Mouse (Mus musculus) stomach, embryonic 14.5 days (tissue): ENCODE results near the gene Syt1. TPM values are rescaled to one million over a fixed set of nuclear protein-coding genes. Genes with fewer than 3 reads are reported as not detected.

Experiments
- ATAC-seq: fragments of 200-750 bp; cut with Nextera tagmentation; 2 replicates; pipeline ENCODE4 v1.8.0; 2017; ENCODE audit warnings: low read depth, moderate TSS enrichment; ENCODE audit not compliant: insufficient number of reproducible peaks, insufficient read depth, low FRiP score
- H3K27ac ChIP-seq: fragments of 300-500 bp; sonication (generic); 2 replicates; pipeline ENCODE4 v1.5.1; 2014; ENCODE audit warnings: mild to moderate bottlenecking, low read length, moderate library complexity, mixed read lengths
- H3K27me3 ChIP-seq: fragments of 300-500 bp; sonication (generic); 2 replicates; pipeline ENCODE4 v1.6.1; 2014; ENCODE audit warnings: low read length, control low read depth, mixed read lengths; ENCODE audit not compliant: control insufficient read depth, insufficient read depth
- H3K36me3 ChIP-seq: fragments of 300-500 bp; sonication (generic); 2 replicates; pipeline ENCODE4 v1.6.1; 2014; ENCODE audit warnings: mild to moderate bottlenecking, control low read depth, low read length, moderate library complexity, mixed read lengths; ENCODE audit not compliant: control insufficient read depth, insufficient read depth
- H3K4me1 ChIP-seq: fragments of 300-500 bp; sonication (generic); 2 replicates; pipeline ENCODE4 v1.6.1; 2014; ENCODE audit warnings: low read length, control low read depth, mixed read lengths; ENCODE audit not compliant: control insufficient read depth, insufficient read depth
- H3K4me2 ChIP-seq: fragments of 300-500 bp; sonication (generic); replicated peaks from 2 replicates; pipeline ENCODE4 v1.6.1; 2014; ENCODE audit warnings: low read depth, low read length, control low read depth
- H3K4me3 ChIP-seq: fragments of 300-500 bp; sonication (generic); 2 replicates; pipeline ENCODE4 v1.5.1; 2014; ENCODE audit warnings: low read depth, low read length, control low read depth
- H3K9ac ChIP-seq: fragments of 300-500 bp; sonication (generic); replicated peaks from 2 replicates; pipeline ENCODE4 v1.6.1; 2014; ENCODE audit warnings: low read depth, mild to moderate bottlenecking, control low read depth, low read length, moderate library complexity, mixed read lengths
- H3K9me3 ChIP-seq: fragments of 300-500 bp; sonication (generic); 2 replicates; pipeline ENCODE4 v1.6.1; 2016; ENCODE audit warnings: low read depth, low read length, control low read depth; ENCODE audit not compliant: control insufficient read depth
- WGBS: fragments of 180-500 bp; shearing (Covaris S2); extraction: QIAGEN DNeasy Blood & Tissue Kit; methylation state at CpG from one replicate; pipeline ENCODE4 v1.1.7; 2014; 5-methylcytosine and 5-hydroxymethylcytosine counted together
- polyA plus RNA-seq: library from polyadenylated mRNA; unstranded; fragments of >200 nt; fragmentation: Nextera tagmentation; extraction: Ambion mirVana; gene quantifications from 2 replicates; pipeline ENCODE4 v1.2.1, GENCODE M21; 2014

The Syt1 gene
- polyA plus RNA-seq, 1 experiment from 2014 or later: 12.7 TPM

- no peak overlapping the region for H3K27ac ChIP-seq
- H3K27me3 ChIP-seq: no peaks in the 10 kb centered on the region
- no peak overlapping the region for H3K9ac ChIP-seq
- no peaks in the 10 kb centered on the region for H3K4me1 ChIP-seq
- 77% methylated on average over 5 of the region's 5 CpGs for WGBS
- H3K4me2 ChIP-seq: no peak overlapping the region
- H3K9me3 ChIP-seq: no peaks in the 10 kb centered on the region
- H3K4me3 ChIP-seq: no peak overlapping the region
- no peaks in the 10 kb centered on the region for H3K36me3 ChIP-seq
- ATAC-seq: no peak
These were observed 439.7 kb downstream of the Syt1 start for GRCm38 (mm10) chr10:108571104-108571503.

GRCm38 (mm10) chr10:108569568-108570139, 441.1 kb downstream of the Syt1 start:
- H3K4me2 ChIP-seq: no peak overlapping the region
- no peaks in the 10 kb centered on the region for H3K9me3 ChIP-seq
- no peaks in the 10 kb centered on the region for H3K4me1 ChIP-seq
- H3K9ac ChIP-seq: no peak overlapping the region
- 86% methylated on average over 6 of the region's 6 CpGs for WGBS
- H3K27ac ChIP-seq: no peak overlapping the region
- H3K36me3 ChIP-seq: no peaks in the 10 kb centered on the region
- no peak for ATAC-seq
- H3K27me3 ChIP-seq: no peaks in the 10 kb centered on the region
- H3K4me3 ChIP-seq: no peak overlapping the region

- no peaks in the 10 kb centered on the region for H3K9me3 ChIP-seq
- ATAC-seq: no peak
- H3K4me2 ChIP-seq: no peak overlapping the region
- H3K4me3 ChIP-seq: no peak overlapping the region
- WGBS: 60% methylated on average over 6 of the region's 6 CpGs
- no peaks in the 10 kb centered on the region for H3K36me3 ChIP-seq
- no peaks in the 10 kb centered on the region for H3K4me1 ChIP-seq
- H3K27ac ChIP-seq: no peak overlapping the region
- no peaks in the 10 kb centered on the region for H3K27me3 ChIP-seq
- no peak overlapping the region for H3K9ac ChIP-seq
These were observed 441.9 kb downstream of the Syt1 start for GRCm38 (mm10) chr10:108568925-108569324.

- no peaks in the 10 kb centered on the region for H3K36me3 ChIP-seq
- no peak overlapping the region for H3K4me3 ChIP-seq
- no peak overlapping the region for H3K9ac ChIP-seq
- no peak overlapping the region for H3K27ac ChIP-seq
- no peaks in the 10 kb centered on the region for H3K9me3 ChIP-seq
- WGBS: 11% methylated on average over 8 of the region's 8 CpGs
- no peak overlapping the region for H3K4me2 ChIP-seq
- peak; percentile 46; the same call in 1 of the 2 replicates for ATAC-seq
- H3K27me3 ChIP-seq: no peaks in the 10 kb centered on the region
- no peaks in the 10 kb centered on the region for H3K4me1 ChIP-seq
These were observed 442.6 kb downstream of the Syt1 start for GRCm38 (mm10) chr10:108568136-108568535.

- 95% methylated on average over 6 of the region's 6 CpGs for WGBS
- no peaks in the 10 kb centered on the region for H3K36me3 ChIP-seq
- no peak overlapping the region for H3K4me3 ChIP-seq
- H3K27ac ChIP-seq: no peak overlapping the region
- H3K4me2 ChIP-seq: no peak overlapping the region
- H3K9ac ChIP-seq: no peak overlapping the region
- no peaks in the 10 kb centered on the region for H3K9me3 ChIP-seq
- no peaks in the 10 kb centered on the region for H3K4me1 ChIP-seq
- H3K27me3 ChIP-seq: no peaks in the 10 kb centered on the region
- no peak for ATAC-seq
These were observed 443.3 kb downstream of the Syt1 start for GRCm38 (mm10) chr10:108567456-108567855.

GRCm38 (mm10) chr10:108559607-108559908, 451.2 kb downstream of the Syt1 start:
- no peaks in the 10 kb centered on the region for H3K36me3 ChIP-seq
- no peaks in the 10 kb centered on the region for H3K9me3 ChIP-seq
- no peak for ATAC-seq
- H3K9ac ChIP-seq: no peak overlapping the region
- H3K27ac ChIP-seq: no peak overlapping the region
- 74% methylated on average over 2 of the region's 2 CpGs for WGBS
- H3K27me3 ChIP-seq: no peaks in the 10 kb centered on the region
- no peak overlapping the region for H3K4me2 ChIP-seq
- H3K4me1 ChIP-seq: no peaks in the 10 kb centered on the region
- H3K4me3 ChIP-seq: no peak overlapping the region

GRCm38 (mm10) chr10:108558812-108559606, 451.8 kb downstream of the Syt1 start:
- no peaks in the 10 kb centered on the region for H3K36me3 ChIP-seq
- 53% methylated on average over 19 of the region's 19 CpGs for WGBS
- no peak overlapping the region for H3K9ac ChIP-seq
- no peaks in the 10 kb centered on the region for H3K9me3 ChIP-seq
- H3K4me1 ChIP-seq: no peaks in the 10 kb centered on the region
- no peak overlapping the region for H3K27ac ChIP-seq
- H3K4me2 ChIP-seq: no peak overlapping the region
- H3K4me3 ChIP-seq: no peak overlapping the region
- ATAC-seq: no peak
- no peaks in the 10 kb centered on the region for H3K27me3 ChIP-seq

GRCm38 (mm10) chr10:108552544-108552943, 458.2 kb downstream of the Syt1 start:
- Histone ChIP-seq H3K9ac (no peak overlapping the region), H3K27me3 (no peaks in the 10 kb centered on the region), H3K27ac (no peak overlapping the region), H3K4me3 (no peak overlapping the region), H3K9me3 (no peaks in the 10 kb centered on the region), H3K4me2 (no peak overlapping the region), H3K36me3 (no peaks in the 10 kb centered on the region), H3K4me1 (no peaks in the 10 kb centered on the region)
- 89% methylated on average over 6 of the region's 6 CpGs for WGBS
- ATAC-seq: no peak

GRCm38 (mm10) chr10:108545715-108546114, 465.1 kb downstream of the Syt1 start:
- Histone ChIP-seq H3K27me3 (no peaks in the 10 kb centered on the region), H3K4me1 (no peaks in the 10 kb centered on the region), H3K27ac (no peak overlapping the region), H3K36me3 (no peaks in the 10 kb centered on the region), H3K4me3 (no peak overlapping the region), H3K4me2 (no peak overlapping the region), H3K9me3 (no peaks in the 10 kb centered on the region), H3K9ac (no peak overlapping the region)
- no peak for ATAC-seq
- WGBS: 93% methylated on average over 3 of the region's 3 CpGs
